10 mouse cellular contexts compared by ENCODE assay signal in the genomic region with DNA sequence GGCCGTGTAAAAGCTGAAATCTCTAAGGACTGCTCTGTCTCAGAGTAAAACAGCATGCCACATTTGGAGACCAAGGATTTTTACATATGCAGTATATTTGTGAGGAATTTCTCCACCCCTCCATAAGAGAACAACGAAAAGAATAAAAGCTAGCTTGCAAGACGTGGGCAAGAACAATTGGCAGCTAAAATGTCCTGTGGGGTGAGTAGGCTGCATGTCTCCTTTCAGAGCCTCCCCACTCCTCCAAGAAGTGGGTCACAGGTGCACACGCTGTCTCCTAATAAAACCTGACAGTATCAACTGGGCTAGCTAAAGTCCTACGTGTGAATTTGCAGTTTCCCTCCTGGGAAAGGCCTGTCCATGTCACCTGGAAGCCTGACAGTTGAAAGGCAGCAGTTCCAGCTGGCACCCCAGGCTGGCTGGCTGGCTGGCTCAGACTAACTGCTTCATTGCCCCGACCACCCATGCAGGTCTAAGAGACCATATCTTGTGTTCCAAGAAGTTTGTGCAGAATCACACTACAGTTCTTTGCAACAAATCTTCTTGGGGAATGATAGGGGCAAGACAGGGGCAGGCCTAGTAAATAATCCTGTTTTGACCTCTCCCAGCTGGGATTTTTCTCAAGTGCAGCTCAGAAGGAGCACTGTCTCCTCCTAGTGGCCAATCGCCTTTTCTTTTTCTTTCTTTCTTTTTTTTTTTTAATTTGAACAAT. TPM values are rescaled to one million over a fixed set of nuclear protein-coding genes. Genes with fewer than 3 reads are reported as not detected.
A peak's percentile ranks its signal among the peaks of the same experiment; 100 is the strongest.
DNase-seq lines count a peak whose midpoint lies in the region; ATAC-seq and TF ChIP-seq lines count a peak whose summit lies in the region.
"Had no signal": no experiment of that assay in that cellular context is flagged by ENCODE, and none has a peak within 500 bp of the region (broad histone marks: within the 10 kb centered on the region; RNA-seq: fewer than 3 reads in every experiment).

No protein-coding gene starts in this region.

- H3K36me3 ChIP-seq in hindbrain, embryonic 11.5 days (ENCODE audit: control insufficient read depth, insufficient read depth, low read length): no peaks in the 10 kb centered on the region
- no peaks in the 10 kb centered on the region for H3K36me3 ChIP-seq in hindbrain, embryonic 10.5 days
- no peaks in the 10 kb centered on the region for H3K36me3 ChIP-seq in E14TG2a.4 (ENCODE audit: insufficient read depth, low read length)
- no peaks in the 10 kb centered on the region for H3K36me3 ChIP-seq in hindbrain, postnatal 0 days (ENCODE audit: insufficient read depth, low read length)
- H3K36me3 ChIP-seq: heart, embryonic 13.5 days; limb, embryonic 15.5 days had no signal

- DNase-seq in hindbrain, embryonic 11.5 days (ENCODE audit: low spot score): peak; percentile 49
- no peak for DNase-seq in hindbrain, embryonic 10.5 days (ENCODE audit: low spot score)
- DNase-seq in 3T3-L1 (ENCODE audit: low read depth, low spot score): peak; percentile 51
- DNase-seq in hindbrain, postnatal 0 days (ENCODE audit: low spot score): peak; percentile 79
- DNase-seq in ovary, postnatal 14 days (ENCODE audit: low spot score): no peak
- no peak for DNase-seq in thymus, postnatal 14 days
- no peak for DNase-seq in spleen, adult 12 weeks (ENCODE audit: low spot score)

- TF ChIP-seq CTCF in E14TG2a.4 (conservative IDR thresholded peaks at IDR 0.05; ENCODE audit: low read length): peak; percentile 63
- TF ChIP-seq CTCF in hindbrain, postnatal 0 days (IDR thresholded peaks at IDR 0.05; ENCODE audit: low read depth): peak; percentile 75

- H3K4me3 ChIP-seq in hindbrain, embryonic 11.5 days (ENCODE audit: low read depth, low read length): no peak overlapping the region
- no peak overlapping the region for H3K4me3 ChIP-seq in hindbrain, embryonic 10.5 days
- no peak overlapping the region for H3K4me3 ChIP-seq in E14TG2a.4 (replicated peaks; ENCODE audit: low read length)
- no peak overlapping the region for H3K4me3 ChIP-seq in hindbrain, postnatal 0 days (ENCODE audit: low read length)
- H3K4me3 ChIP-seq: heart, embryonic 13.5 days; limb, embryonic 15.5 days had no signal

- WGBS in hindbrain, embryonic 11.5 days: 39% methylated on average over 7 of the region's 7 CpGs
- WGBS in hindbrain, embryonic 10.5 days: 40% methylated on average over 7 of the region's 7 CpGs
- WGBS in hindbrain, postnatal 0 days: 25% methylated on average over 7 of the region's 7 CpGs

- peak; percentile 47; the same call in 1 of the 2 replicates for ATAC-seq in hindbrain, embryonic 11.5 days (ENCODE audit: low FRiP score)
- peak; percentile 74 for ATAC-seq in hindbrain, postnatal 0 days

- H3K9ac ChIP-seq in hindbrain, embryonic 11.5 days (ENCODE audit: low read depth, low read length): no peak overlapping the region
- no peak overlapping the region for H3K9ac ChIP-seq in hindbrain, postnatal 0 days (replicated peaks; ENCODE audit: low read length)
- H3K9ac ChIP-seq: heart, embryonic 13.5 days; limb, embryonic 15.5 days had no signal

- H3K4me1 ChIP-seq in hindbrain, embryonic 11.5 days (replicated peaks; ENCODE audit: control insufficient read depth, insufficient read depth, low read length): no peaks in the 10 kb centered on the region; the same call in 1 of the 2 replicates
- H3K4me1 ChIP-seq in hindbrain, embryonic 10.5 days (replicated peaks): peaks cover 7% of the 10 kb centered on the region
- H3K4me1 ChIP-seq in E14TG2a.4 (replicated peaks; ENCODE audit: low read depth, low read length): peaks cover 22% of the 10 kb centered on the region
- H3K4me1 ChIP-seq in hindbrain, postnatal 0 days (ENCODE audit: insufficient read depth, low read length): no peaks in the 10 kb centered on the region

- H3K27ac ChIP-seq in hindbrain, embryonic 11.5 days (ENCODE audit: low read depth, low read length): no peak overlapping the region
- H3K27ac ChIP-seq in hindbrain, embryonic 10.5 days: no peak overlapping the region
- H3K27ac ChIP-seq in hindbrain, postnatal 0 days: no peak overlapping the region
- H3K27ac ChIP-seq: heart, embryonic 13.5 days; limb, embryonic 15.5 days had no signal

- no peaks in the 10 kb centered on the region for H3K9me3 ChIP-seq in hindbrain, embryonic 11.5 days (ENCODE audit: control insufficient read depth, low read length)
- no peaks in the 10 kb centered on the region for H3K9me3 ChIP-seq in hindbrain, embryonic 10.5 days
- no peaks in the 10 kb centered on the region for H3K9me3 ChIP-seq in E14TG2a.4 (ENCODE audit: low read length)
- H3K9me3 ChIP-seq in hindbrain, postnatal 0 days (ENCODE audit: low read length): no peaks in the 10 kb centered on the region
- H3K9me3 ChIP-seq: heart, embryonic 13.5 days; limb, embryonic 15.5 days had no signal

- H3K27me3 ChIP-seq in hindbrain, embryonic 11.5 days (ENCODE audit: control insufficient read depth, insufficient read depth, low read length): no peaks in the 10 kb centered on the region
- H3K27me3 ChIP-seq in hindbrain, embryonic 10.5 days (ENCODE audit: insufficient read depth, poor library complexity, severe bottlenecking): no peaks in the 10 kb centered on the region
- H3K27me3 ChIP-seq in E14TG2a.4 (ENCODE audit: insufficient read depth, low read length): no peaks in the 10 kb centered on the region
- no peaks in the 10 kb centered on the region for H3K27me3 ChIP-seq in hindbrain, postnatal 0 days (ENCODE audit: insufficient read depth, low read length)
- H3K27me3 ChIP-seq: heart, embryonic 13.5 days; limb, embryonic 15.5 days had no signal

- no peak overlapping the region for H3K4me2 ChIP-seq in hindbrain, embryonic 11.5 days (replicated peaks; ENCODE audit: low read depth, low read length)
- no peak overlapping the region for H3K4me2 ChIP-seq in hindbrain, postnatal 0 days (ENCODE audit: low read depth, low read length)
- H3K4me2 ChIP-seq: heart, embryonic 13.5 days; limb, embryonic 15.5 days had no signal

RNA-seq across cellular contexts. Expression of a gene that starts 0.9 kb away (rescaled TPM):
- 11.8 and 13.3 TPM in 2 replicates for polyA plus RNA-seq in hindbrain, embryonic 11.5 days (2014; fragmentation: Nextera tagmentation; extraction: Ambion mirVana)
- 15.1 and 15.4 TPM in 2 replicates for polyA plus RNA-seq in hindbrain, embryonic 10.5 days (2016; fragmentation: Nextera tagmentation; extraction: Ambion mirVana)
- total RNA-seq in hindbrain, postnatal 0 days (2014; rRNA removed): 17.7 and 19.3 TPM in 2 replicates
- polyA plus RNA-seq in hindbrain, postnatal 0 days (2015; fragmentation: Nextera tagmentation; extraction: Ambion mirVana): 12.1 and 12.2 TPM in 2 replicates

RNA-seq across cellular contexts. Expression of a gene that starts 32.4 kb away (rescaled TPM):
- polyA plus RNA-seq in hindbrain, embryonic 11.5 days (2014; fragmentation: Nextera tagmentation; extraction: Ambion mirVana): 33.8 and 34.4 TPM in 2 replicates
- 19.9 and 20.8 TPM in 2 replicates for polyA plus RNA-seq in hindbrain, embryonic 10.5 days (2016; fragmentation: Nextera tagmentation; extraction: Ambion mirVana)
- 12.5 and 14.4 TPM in 2 replicates for total RNA-seq in hindbrain, postnatal 0 days (2014; rRNA removed)
- polyA plus RNA-seq in hindbrain, postnatal 0 days (2015; fragmentation: Nextera tagmentation; extraction: Ambion mirVana): 15.6 and 16.2 TPM in 2 replicates

Comparison
In these comparisons a context has a peak if more than half of its experiments do, and no peak if none do; other contexts are left out.
1. DNase-seq: peak in hindbrain, embryonic 11.5 days (single experiment), 3T3-L1 (single experiment) and hindbrain, postnatal 0 days (single experiment); none in hindbrain, embryonic 10.5 days (single experiment), ovary, postnatal 14 days (single experiment), thymus, postnatal 14 days (single experiment) and spleen, adult 12 weeks (single experiment).